Mouse (Mus musculus): Measurements from ENCODE around the gene 7420426K07Rik.

Gene 7420426K07Rik
- long read RNA-seq, experiment 1 = 0 reads
- long read RNA-seq, experiment 2 = 0 reads

DNA sequence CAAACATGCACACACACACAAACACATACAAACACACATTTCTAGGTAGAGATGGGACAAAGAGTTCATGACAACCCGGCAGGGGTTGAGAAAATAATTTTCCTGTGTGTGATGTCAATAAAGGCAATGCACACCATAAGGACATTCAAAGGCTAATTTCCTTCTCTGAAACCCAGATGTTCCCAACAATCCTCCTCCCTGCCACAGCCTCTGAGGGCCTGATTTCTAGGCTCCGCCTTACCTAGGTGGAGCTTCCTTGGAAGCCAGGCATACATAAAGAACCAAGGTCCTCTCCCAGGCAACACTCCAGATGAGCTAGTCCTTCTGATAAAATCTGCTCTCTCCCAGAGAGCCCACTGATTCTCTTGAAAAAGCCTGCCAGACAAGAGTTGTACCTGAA lies at the start of gene 7420426K07Rik:
Gene 7420426K07Rik (plus strand): TSS at position 301 of the 400 bp plus-strand sequence.
- intact Hi-C loops (cut with DNase I) = no loop called here

DNA sequence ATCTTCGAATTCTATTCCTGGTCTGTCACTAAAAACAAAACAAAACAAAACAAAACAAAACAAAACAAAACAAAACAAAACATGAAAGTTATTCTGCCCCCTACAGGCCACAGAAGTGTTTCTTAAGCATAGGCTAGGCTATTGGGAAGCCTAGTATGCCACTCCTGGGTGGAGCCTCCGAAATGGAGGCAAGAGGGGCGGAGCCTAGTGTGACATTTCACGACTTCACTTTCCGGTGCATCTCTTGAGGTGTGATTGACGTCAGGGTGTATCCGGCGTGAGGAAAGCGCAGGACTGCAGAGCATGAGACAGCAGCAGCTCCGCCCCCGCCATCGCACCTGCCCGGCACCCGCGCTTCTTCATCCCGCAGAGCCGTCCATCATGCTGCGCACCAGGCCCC lies 46.7 kb upstream of the 7420426K07Rik start, which contains the start of gene Prr23a2:
Gene Prr23a2 (plus strand): TSS at position 285 of the 400 bp plus-strand sequence.
- intact Hi-C loops (cut with DNase I) = no loop called here

DNA sequence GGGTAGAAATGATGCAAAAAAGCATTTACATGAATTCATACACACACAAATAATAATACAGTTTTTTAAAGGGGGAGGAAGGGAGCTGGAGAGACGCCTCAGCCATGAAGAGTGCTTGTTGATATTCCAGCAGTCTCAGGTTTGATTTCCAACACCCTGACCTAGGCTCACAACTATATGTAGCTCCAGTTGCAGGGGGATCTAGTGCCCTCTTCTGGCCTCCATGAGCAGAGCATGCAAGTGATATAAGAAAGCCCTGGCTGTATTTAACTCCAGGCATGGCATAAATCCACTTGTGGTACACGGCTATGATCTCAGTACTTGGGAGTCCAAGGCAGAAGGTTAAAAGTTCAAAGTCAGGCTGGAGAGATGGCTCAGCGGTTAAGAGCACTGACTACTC lies 39.5 kb upstream of the 7420426K07Rik start:
- intact Hi-C loops (cut with DNase I) = no loop called here

DNA sequence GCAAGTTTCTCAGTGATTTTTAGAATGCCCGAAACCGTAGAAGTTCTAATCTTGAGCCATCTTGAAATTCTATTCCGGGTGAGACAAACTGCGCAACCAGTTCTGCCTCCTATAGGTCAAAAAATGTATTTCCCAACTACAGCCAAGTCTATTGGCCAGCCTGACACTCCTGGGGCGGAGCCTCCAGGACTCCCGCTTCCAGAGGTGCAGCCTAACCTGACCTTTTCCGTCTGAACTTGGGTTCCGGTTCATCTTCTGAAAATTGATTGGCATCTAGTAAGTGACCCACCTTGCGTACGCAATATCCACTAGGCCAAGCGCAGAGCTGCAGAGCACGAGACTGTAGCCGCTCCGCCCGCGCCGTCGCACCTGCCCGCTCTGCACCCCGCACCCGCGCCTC lies 38.3 kb upstream of the 7420426K07Rik start, which contains the start of gene Prr23a3:
Gene Prr23a3 (plus strand): TSS at position 197 of the 400 bp plus-strand sequence.
- intact Hi-C loops (cut with DNase I) = no loop called here

DNA sequence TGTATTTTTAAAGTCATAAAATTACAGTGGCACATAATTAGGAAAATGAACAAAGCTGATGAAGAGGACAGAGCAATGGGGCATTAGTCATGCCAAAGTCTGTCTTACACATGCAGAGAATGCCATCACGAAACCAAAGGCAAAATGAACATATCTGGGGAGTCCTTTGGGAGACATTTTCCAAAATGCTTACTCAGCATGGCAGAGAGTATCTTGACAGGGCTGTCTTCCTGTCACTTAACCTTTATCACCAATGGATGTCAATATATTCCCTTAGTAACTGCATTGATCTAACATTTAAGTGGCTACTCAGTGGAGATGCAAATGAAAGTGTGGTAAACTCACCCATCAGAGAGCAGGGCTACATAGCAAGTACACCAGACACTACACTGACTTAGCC lies 1.4 kb upstream of the 7420426K07Rik start:
- intact Hi-C loops (cut with DNase I) = no loop called here

DNA sequence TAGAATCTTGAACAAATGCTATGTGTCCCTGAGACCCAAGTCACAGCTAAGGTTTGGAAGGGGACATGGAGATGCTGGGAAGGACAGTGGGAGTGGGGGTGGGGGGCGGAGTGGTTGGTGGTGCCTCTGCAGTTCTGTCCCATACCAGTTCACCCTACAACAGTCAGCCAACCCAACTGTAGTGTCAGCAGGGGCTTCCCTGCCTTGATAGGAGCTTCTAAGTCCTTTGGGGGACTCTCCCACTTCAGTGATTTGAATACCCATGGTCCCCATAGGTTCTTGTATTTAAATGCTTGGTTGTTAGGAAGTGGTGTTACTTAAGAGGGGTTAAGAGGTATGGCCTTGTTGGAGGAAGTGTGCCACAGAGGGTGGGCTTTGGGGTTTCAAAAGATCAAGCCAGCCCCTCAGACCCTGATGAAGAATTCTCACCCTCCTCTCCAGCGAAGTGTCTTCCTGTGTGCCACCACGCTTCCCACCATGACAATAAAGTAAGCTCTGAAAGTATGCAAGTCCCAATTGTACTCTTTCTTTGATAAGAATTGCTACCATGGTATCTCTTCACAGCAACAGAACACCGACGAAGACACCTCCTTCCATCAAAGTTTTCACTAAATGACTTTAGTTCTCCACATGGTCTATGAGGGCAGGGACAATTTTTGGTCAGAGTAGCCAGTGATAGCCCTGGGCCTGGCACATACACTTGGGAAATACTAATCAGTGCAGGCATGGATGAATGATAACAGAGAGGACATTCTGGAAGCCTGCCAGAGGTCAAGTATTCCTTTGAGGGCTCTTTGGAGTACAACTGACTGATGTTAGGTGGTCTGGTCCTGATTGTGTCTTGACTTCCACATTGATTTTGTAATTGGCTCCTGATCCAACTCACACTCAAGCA lies 18.0 kb downstream of the 7420426K07Rik start:
- intact Hi-C loops (cut with DNase I) = no loop called here

DNA sequence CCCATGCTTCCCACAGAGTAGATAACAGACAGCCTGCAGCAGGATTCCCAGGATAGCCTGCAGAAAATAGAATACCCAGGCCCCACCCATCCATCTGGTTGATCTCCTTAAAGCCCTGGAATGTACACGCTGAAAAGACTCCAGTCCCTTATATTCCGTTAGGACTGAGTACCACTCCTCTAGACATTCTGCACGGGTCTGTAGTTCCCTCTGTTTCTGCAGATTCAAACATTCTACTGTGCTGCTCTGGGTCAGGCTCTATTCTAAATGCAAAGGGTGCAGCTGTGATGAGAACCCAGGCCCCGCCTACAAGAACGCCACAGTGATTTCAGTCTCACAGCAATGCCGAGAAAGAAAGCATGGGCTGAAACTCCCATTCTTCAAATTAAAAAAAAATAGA lies 20.2 kb downstream of the 7420426K07Rik start:
- intact Hi-C loops (cut with DNase I) = no loop called here

DNA sequence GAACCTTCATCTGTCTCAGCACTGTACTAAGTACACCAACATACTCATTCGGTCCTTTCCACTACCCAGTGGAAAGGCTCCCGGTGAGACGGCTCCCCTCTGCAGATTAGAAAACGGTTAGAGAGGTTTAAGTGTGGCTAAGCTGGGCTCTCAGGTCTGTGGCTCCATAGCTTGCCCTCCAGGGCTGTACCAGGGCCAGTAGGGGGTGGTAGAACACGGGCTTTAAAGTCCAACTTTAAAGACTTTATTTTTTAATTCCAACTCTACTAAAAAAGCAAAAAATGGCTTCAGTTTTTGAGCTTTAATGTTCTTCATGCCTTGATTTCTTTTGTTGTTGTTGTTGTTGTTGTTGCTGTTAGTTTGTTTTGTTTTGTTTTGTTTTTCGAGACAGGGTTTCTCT lies 21.3 kb downstream of the 7420426K07Rik start:
- intact Hi-C loops (cut with DNase I) = no loop called here

DNA sequence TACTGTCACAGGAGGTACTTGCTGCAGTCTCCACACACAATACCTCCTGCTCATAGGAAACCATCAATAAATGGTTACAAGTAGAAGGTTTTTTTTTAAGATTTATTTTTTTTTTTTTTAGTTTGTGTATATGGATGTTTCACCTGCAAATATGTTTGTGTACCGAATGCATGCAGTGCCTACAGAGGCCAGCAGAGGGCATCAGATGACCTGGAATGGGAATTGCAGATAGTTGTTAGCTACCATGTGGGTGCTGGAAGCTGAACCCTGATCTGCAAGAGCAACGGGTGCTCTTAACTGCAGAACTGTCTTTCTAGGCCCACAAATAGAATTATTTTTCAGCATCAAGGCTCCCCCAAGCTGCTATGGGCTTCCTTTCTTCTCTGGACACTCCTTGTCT lies 26.6 kb downstream of the 7420426K07Rik start:
- intact Hi-C loops (cut with DNase I) = no loop called here

DNA sequence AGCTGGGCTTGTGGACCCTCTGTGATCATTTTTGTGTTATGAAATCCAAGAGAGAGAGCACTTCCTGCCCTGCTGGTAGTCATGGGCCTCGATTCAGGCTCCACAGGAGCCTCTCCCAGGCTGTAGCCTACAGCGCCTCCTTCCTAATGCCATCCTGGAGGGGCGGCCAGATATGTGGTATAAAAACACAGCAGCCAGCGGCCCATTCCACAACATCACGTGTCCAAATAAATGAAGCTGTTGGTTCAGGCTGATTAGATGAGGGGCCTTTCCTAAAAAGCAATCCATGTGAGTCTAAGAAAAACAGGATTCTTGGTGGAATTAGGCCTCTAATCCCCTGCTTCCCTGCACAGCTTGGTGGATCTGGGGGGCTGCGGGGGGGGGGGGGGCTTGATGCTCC lies 30.0 kb downstream of the 7420426K07Rik start:
- intact Hi-C loops (cut with DNase I) = no loop called here

DNA sequence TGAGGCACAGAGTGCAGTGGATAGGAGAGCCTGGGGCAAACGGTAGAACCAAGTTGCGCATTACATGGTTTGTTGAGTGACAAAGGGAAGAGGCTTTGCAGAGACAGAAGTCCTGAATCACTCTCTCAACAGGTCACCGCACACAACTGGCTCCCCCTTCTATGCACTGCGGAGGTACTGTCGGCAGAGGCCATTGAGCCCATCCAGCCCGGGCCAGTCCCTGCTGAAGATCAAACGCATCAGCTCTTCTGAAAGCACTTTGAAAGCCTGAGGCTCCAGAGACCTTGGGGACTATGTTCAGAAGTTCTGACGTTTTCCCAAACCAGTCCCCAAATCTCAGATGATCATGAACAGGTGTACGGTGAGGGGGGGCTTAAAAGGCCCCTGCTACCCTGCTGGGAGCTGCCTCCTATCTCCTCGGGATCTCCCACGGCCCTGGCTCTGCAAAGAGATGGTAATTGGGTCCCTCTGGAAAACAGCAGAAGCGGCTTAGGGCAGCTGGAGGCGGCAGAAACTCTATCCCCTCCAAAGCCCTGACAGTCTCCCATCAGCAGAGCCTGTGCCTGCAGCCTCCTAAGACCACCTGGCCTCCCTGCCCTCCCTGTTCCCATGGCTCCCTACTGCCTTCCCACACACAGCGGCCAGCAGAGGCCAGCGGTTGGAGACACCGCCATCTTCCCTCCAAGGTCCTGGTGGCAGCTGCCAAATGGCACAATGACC lies 32.4 kb downstream of the 7420426K07Rik start:
- intact Hi-C loops (cut with DNase I) = no loop called here

DNA sequence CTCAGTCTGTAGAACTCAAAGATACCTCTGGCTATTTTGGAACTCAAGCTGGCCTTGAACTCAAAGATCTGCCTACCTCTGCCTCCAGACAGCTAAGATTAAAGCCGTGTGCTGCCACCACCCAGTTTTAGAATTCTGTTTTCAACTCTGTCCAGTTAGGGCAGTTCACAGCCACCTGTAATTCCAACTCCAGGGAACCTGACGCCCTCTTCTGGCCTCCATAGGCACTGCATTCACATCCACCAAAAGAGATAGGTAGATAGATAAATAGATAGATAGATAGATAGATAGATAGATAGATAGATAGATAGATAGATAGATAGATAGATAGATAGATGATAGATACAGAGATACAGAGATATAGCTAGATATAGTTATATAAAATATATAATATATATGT lies 36.4 kb downstream of the 7420426K07Rik start:
- intact Hi-C loops (cut with DNase I) = loop anchor here (2.0 kb wide), 1 partner anchor 324 kb away; no protein-coding TSS in a partner anchor

DNA sequence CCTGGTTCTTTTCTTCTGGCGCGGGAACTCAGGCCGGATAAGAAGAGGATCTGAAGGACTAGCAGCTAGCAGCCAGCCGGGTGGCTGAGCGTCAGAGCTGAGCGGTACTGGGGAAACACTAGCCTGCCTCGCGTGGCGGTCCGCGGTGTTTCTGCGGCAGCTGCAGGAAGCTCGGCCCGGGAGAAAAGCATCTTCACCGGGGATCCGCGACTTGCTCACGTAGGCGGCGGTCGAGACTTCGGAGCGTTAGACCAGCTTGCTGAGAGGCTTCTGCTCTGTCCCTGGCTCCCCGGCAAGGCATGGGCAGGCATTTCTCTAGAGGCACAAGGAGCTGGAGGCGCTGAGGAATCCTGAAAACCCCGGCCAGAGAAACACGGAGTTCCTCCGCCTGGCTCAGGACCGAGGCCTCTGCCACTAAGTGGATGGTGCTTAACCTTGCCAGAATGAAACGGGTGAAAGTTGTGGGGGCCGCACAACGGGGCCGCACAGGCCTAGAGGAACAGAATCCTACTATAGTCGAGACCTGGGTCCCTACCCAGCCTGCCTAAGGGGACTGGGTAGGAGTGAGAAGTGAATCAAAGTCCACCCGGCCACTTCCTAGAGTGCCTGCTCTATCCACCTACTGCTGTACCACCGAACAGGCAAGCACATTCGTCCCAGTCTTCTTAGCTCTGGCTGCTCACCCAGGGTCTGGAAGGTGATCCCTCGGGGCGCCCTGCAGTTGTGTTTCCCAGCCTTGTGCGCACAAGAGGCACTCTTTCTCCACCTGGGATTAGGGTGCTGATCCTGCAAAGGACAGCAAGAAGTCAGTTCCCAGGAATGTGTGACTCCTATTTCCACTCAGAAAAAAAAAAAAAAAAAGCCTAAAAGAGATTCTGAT lies 49.5 kb downstream of the 7420426K07Rik start:
- intact Hi-C loops (cut with DNase I) = loop anchor here (10.0 kb wide), 1 partner anchor 308 kb away; no protein-coding TSS in a partner anchor

DNA sequence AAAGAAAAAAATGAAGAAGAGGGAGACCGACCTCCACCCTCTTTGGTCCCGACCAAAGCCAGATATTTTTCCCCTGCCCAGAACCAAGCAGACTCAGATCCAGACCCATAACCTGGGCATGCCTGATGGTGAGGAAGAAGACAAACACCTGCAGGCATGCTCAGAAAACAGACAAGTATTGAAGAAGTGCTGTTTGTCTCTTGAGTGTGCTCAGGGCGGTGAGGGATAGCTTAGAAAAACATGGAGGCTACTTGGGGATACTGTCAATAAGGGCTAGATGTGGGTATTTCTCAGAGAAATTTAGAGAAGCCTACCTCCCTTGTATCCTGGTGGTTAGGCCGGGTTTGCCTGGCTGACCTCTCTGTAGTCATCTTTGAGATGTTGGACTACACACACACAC lies 50.4 kb downstream of the 7420426K07Rik start:
- intact Hi-C loops (cut with DNase I) = loop anchor here (10.0 kb wide), 1 partner anchor 308 kb away; no protein-coding TSS in a partner anchor

DNA sequence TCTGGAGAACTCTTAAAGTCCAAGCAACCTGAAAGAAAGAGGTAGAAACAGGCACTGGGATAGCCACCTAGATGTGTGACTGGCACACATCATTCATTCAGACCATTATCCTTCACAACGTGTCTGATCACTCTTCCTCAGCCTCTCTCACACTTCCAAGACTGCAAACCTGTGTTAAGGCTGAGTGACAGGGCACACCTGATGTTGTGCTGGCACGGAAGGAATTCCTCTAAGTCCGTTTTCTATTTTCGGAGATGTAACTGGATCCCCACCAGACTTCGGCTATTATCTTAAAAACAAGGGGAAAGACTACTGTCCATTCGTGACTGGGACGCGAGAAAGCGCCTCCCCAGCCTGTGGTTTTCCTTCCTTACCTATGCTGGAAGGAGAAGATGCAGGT lies 50.9 kb downstream of the 7420426K07Rik start:
- intact Hi-C loops (cut with DNase I) = loop anchor here (10.0 kb wide), 1 partner anchor 309 kb away; no protein-coding TSS in a partner anchor

Data from adrenal gland (tissue).